Mouse (Mus musculus) gastrocnemius, postnatal 36 days (tissue): ENCODE data around the gene Olfr1049. TPM values are rescaled to one million over a fixed set of nuclear protein-coding genes. Genes with fewer than 3 reads are reported as not detected.
"Not testable (repeated sequence)": the region's sequence is repeated elsewhere in the genome, so short reads cannot be mapped to it uniquely, and the experiment has no call there.

Experiments
- DNase-seq, 2 experiments: peaks; one replicate each; pipeline ENCODE4 v3.0.0; 2022
- intact Hi-C: fragments of 180-260 bp; cut with DNase I; formaldehyde crosslinking; loops from one replicate; pipeline ENCODE4 v1.15.1; 2025
- long read RNA-seq, 2 experiments: library from polyadenylated mRNA; stranded (forward); transcript quantifications; one replicate each; pipeline ENCODE4 v2.0.0; 2021
- total RNA-seq, 2 experiments: library from RNA; stranded (reverse); gene quantifications; 2 replicates each; pipeline ENCODE4 v1.2.3; 2021

The Olfr1049 gene
- total RNA-seq, result not detected
- long read RNA-seq, experiment 1, result 0 reads
- long read RNA-seq, experiment 2, result 0 reads

DNA sequence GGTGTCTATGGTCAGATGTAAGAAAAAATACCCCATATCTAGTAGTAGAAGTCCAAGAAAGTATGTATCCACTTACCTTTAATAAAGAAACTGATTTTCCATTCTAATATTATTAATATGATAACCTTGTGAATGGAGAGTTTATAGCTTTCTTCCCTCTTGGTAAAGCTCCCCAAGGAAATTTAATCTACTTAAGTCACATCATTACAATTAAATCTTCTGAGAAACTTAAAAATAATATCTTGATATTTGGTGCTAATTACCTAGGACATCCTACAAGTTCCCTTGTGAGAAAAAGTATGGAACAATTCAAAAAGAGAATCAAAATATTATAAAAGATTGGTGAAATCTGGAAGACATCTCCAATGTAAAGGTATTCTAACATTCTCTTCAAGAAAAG is at the start of gene Olfr1049:
Olfr1049 (minus strand) TSS at position 101 of the 400 bp plus-strand sequence.
- intact Hi-C loops, result loop anchor here (2.0 kb wide), 1 partner anchor 71 kb away; no protein-coding TSS in a partner anchor
- DNase-seq, result not testable (repeated sequence)

- intact Hi-C loops, result no loop called here
Measured at GRCm38 (mm10) chr2:86292155-86292554, 34.0 kb upstream of the Olfr1049 start, which contains the start of gene Olfr1052. Olfr1052 (plus strand) TSS chr2:86292455.

GRCm38 (mm10) chr2:86278988-86279387 is 20.9 kb upstream of the Olfr1049 start, which contains the start of gene Olfr1051:
Olfr1051 (minus strand) TSS chr2:86279088.
- DNase-seq, intact Hi-C loops: not testable (repeated sequence)

More at GRCm38 (mm10) chr2:86292155-86292554, 34.0 kb upstream of the Olfr1049 start, which contains the start of gene Olfr1052:
- no peak for DNase-seq

DNA sequence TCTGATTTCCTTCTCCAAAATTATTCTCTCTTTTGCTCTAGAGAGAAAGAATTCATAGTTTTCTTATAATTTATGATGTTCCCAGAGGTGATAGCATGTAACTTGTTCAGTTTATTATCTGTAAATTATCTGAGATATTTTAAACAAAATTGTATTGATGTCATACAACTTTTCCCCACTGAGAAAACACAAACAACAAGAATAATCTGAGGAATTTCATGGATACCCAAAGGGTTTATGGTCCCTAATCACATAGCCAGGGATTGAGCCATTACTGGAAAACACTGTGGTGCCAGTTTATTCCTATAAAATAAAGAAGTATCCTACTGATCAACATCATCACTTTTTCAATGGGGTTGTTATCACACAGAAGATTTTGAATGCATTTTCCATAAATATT is 17.9 kb downstream of the Olfr1049 start, which contains the start of gene Olfr1048:
Olfr1048 (minus strand) TSS at position 101 of the 400 bp plus-strand sequence.
- intact Hi-C loops, result no loop called here
- no peak for DNase-seq

- DNase-seq, result no peak
- intact Hi-C loops, result no loop called here
Measured at GRCm38 (mm10) chr2:86231301-86231700, 26.8 kb downstream of the Olfr1049 start, which contains the start of gene Olfr1047. Olfr1047 (minus strand) TSS chr2:86231401.

DNA sequence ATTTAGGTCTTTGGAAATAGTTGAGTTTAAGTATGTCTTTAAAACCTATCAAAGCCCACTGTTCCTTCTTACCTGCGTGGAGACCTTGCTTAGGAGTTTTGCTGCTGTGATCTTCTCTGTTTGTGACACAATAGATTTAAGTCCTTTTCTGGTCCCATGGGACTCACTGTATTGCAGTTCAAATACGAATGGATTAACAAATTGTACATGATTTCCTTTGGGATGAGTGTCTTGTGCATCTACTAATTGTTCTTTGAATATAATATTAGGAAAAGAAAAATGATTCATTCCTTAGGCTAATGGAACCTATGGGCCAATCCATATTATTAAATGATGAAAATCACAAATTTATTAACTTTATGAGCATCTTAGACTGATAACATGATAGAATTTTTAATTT is 38.9 kb downstream of the Olfr1049 start, which contains the start of gene Olfr1046:
Olfr1046 (minus strand) TSS at position 101 of the 400 bp plus-strand sequence.
- intact Hi-C loops, result no loop called here
- DNase-seq, result no peak

Other genes with a start within 250 kb of the Olfr1049 start
- gene Olfr1033, start 237.7 kb downstream of the Olfr1049 start, total RNA-seq, result under 1 TPM in 1 of 2 experiments, not detected in 1; 0.08 TPM
- gene Olfr1034, start 212.5 kb downstream of the Olfr1049 start, total RNA-seq, result not detected
- not detected for gene Olfr1036, start 184.3 kb downstream of the Olfr1049 start, total RNA-seq
- gene Olfr1037, start 170.9 kb downstream of the Olfr1049 start, total RNA-seq, result not detected
- not detected for gene Olfr1039, start 122.4 kb downstream of the Olfr1049 start, total RNA-seq
- not detected for gene Olfr1040, start 111.6 kb downstream of the Olfr1049 start, total RNA-seq
- not detected for gene Olfr1042, start 96.5 kb downstream of the Olfr1049 start, total RNA-seq
- not detected for gene Olfr1043, start 90.8 kb downstream of the Olfr1049 start, total RNA-seq
- not detected for gene Olfr1044, start 80.5 kb downstream of the Olfr1049 start, total RNA-seq
- not detected for gene Olfr52, start 72.6 kb downstream of the Olfr1049 start, total RNA-seq
- not detected for gene Olfr1045, start 55.3 kb downstream of the Olfr1049 start, total RNA-seq
- gene Olfr1046, start 39.0 kb downstream of the Olfr1049 start, total RNA-seq, result not detected
- gene Olfr1047, start 26.9 kb downstream of the Olfr1049 start, total RNA-seq, result not detected
- not detected for gene Olfr1048, start 18.0 kb downstream of the Olfr1049 start, total RNA-seq
- gene Olfr1051, start 20.8 kb upstream of the Olfr1049 start, total RNA-seq, result not detected
- not detected for gene Olfr1052, start 34.1 kb upstream of the Olfr1049 start, total RNA-seq
- gene Olfr1053, start 57.0 kb upstream of the Olfr1049 start, total RNA-seq, result not detected
- not detected for gene Olfr1054, start 77.1 kb upstream of the Olfr1049 start, total RNA-seq
- gene Olfr1055, start 92.0 kb upstream of the Olfr1049 start, total RNA-seq, result not detected
- gene Olfr1056, start 104.1 kb upstream of the Olfr1049 start, total RNA-seq, result not detected
- gene Olfr1057, start 120.1 kb upstream of the Olfr1049 start, total RNA-seq, result not detected
- not detected for gene Olfr1058, start 130.2 kb upstream of the Olfr1049 start, total RNA-seq
- not detected for gene Olfr1061, start 155.7 kb upstream of the Olfr1049 start, total RNA-seq
- gene Olfr1062, start 168.4 kb upstream of the Olfr1049 start, total RNA-seq, result not detected
- not detected for gene Olfr1065, start 192.3 kb upstream of the Olfr1049 start, total RNA-seq
- not detected for gene Olfr1066, start 197.9 kb upstream of the Olfr1049 start, total RNA-seq
- gene Olfr228, start 229.1 kb upstream of the Olfr1049 start, total RNA-seq, result not detected